Mouse (Mus musculus): ENCODE results near the gene Fgfr2. TPM values are rescaled to one million over a fixed set of nuclear protein-coding genes. Genes with fewer than 3 reads are reported as not detected.

Gene Fgfr2
- polyA plus RNA-seq, 1 experiment = 0.17 TPM

- Histone ChIP-seq H3K4me3 (no peak overlapping the region), H3K36me3 (ENCODE audit: control insufficient read depth, insufficient read depth) (no peaks in the 10 kb centered on the region), H3K79me2 (ENCODE audit: control insufficient read depth, insufficient read depth) (no peaks in the 10 kb centered on the region), H3K4me2 (ENCODE audit: low read depth) (peak overlapping the region; percentile 32), H3K27me3 (ENCODE audit: control insufficient read depth, insufficient read depth, insufficient read length) (no peaks in the 10 kb centered on the region), H3ac (ENCODE audit: control insufficient read depth, insufficient read length) (no peak overlapping the region)
- TF ChIP-seq MYOG (IDR thresholded peaks at IDR 0.05; ENCODE audit: control insufficient read depth in 1 of 3, insufficient read depth in 1 of 3, insufficient read length in 2 of 3, low read depth in 2 of 3) (peak; percentile 62 to 92 (median 75)), CEBPB (IDR thresholded peaks at IDR 0.05; ENCODE audit: insufficient read depth, poor library complexity, severe bottlenecking) (no peak), POLR2AphosphoS2 (IDR thresholded peaks at IDR 0.05; ENCODE audit: insufficient read length, low read depth) (no peak), MYOD1 (IDR thresholded peaks at IDR 0.05; ENCODE audit: control insufficient read depth in 1 of 3, insufficient read length in 2 of 3, low read depth in 2 of 3) (peak; percentile 10 to 91 (median 77)), TCF12 (IDR thresholded peaks at IDR 0.05; ENCODE audit: insufficient read depth, poor library complexity, severe bottlenecking) (peak; percentile 77), SRF (IDR thresholded peaks at IDR 0.05; ENCODE audit: control insufficient read depth, insufficient read length, low read depth) (no peak)
Measured at GRCm38 (mm10) chr7:130628601-130629000, 2494.5 kb downstream of the Fgfr2 start.

GRCm38 (mm10) chr7:130625361-130625760 is 2497.8 kb downstream of the Fgfr2 start:
- no peak overlapping the region for H3ac ChIP-seq (ENCODE audit: control insufficient read depth, insufficient read length)
- no peaks in the 10 kb centered on the region for H3K27me3 ChIP-seq (ENCODE audit: control insufficient read depth, insufficient read depth, insufficient read length)
- TF ChIP-seq CEBPB (IDR thresholded peaks at IDR 0.05; ENCODE audit: insufficient read depth, poor library complexity, severe bottlenecking) (peak; percentile 38; the same call in 1 of the 2 replicates), POLR2AphosphoS2 (IDR thresholded peaks at IDR 0.05; ENCODE audit: insufficient read length, low read depth) (no peak)
- H3K4me3 ChIP-seq = no peak overlapping the region
- no peaks in the 10 kb centered on the region for H3K36me3 ChIP-seq (ENCODE audit: control insufficient read depth, insufficient read depth)
- peak overlapping the region; percentile 38 for H3K4me2 ChIP-seq (ENCODE audit: low read depth)
- H3K79me2 ChIP-seq (ENCODE audit: control insufficient read depth, insufficient read depth) = no peaks in the 10 kb centered on the region

- Histone ChIP-seq H3K27me3 (ENCODE audit: control insufficient read depth, insufficient read depth, insufficient read length) (no peaks in the 10 kb centered on the region), H3K4me2 (ENCODE audit: low read depth) (peak overlapping the region; percentile 38), H3ac (ENCODE audit: control insufficient read depth, insufficient read length) (no peak overlapping the region), H3K36me3 (ENCODE audit: control insufficient read depth, insufficient read depth) (no peaks in the 10 kb centered on the region), H3K79me2 (ENCODE audit: control insufficient read depth, insufficient read depth) (no peaks in the 10 kb centered on the region), H3K4me3 (no peak overlapping the region)
- TF ChIP-seq MYOG (IDR thresholded peaks at IDR 0.05; ENCODE audit: control insufficient read depth in 1 of 3, insufficient read depth in 1 of 3, insufficient read length in 2 of 3, low read depth in 2 of 3) (no peak), POLR2A (IDR thresholded peaks at IDR 0.05; ENCODE audit: insufficient read length, low read depth) (no peak), MYOD1 (IDR thresholded peaks at IDR 0.05; ENCODE audit: control insufficient read depth in 1 of 3, insufficient read length in 2 of 3, low read depth in 2 of 3) (no peak)
Measured at GRCm38 (mm10) chr7:130624299-130624698, 2498.9 kb downstream of the Fgfr2 start.

GRCm38 (mm10) chr7:130622359-130622758 is 2500.8 kb downstream of the Fgfr2 start:
- TF ChIP-seq SRF (IDR thresholded peaks at IDR 0.05; ENCODE audit: control insufficient read depth, insufficient read length, low read depth) (no peak), MYOG (IDR thresholded peaks at IDR 0.05; ENCODE audit: control insufficient read depth in 1 of 3, insufficient read depth in 1 of 3, insufficient read length in 2 of 3, low read depth in 2 of 3) (no peak), E2F4 (IDR thresholded peaks at IDR 0.05; ENCODE audit: insufficient read depth) (no peak), CEBPB (IDR thresholded peaks at IDR 0.05; ENCODE audit: insufficient read depth, poor library complexity, severe bottlenecking) (no peak), TCF3 (IDR thresholded peaks at IDR 0.05; ENCODE audit: insufficient read length, low read depth) (no peak), USF1 (IDR thresholded peaks at IDR 0.05; ENCODE audit: low read depth) (no peak), REST (IDR thresholded peaks at IDR 0.05; ENCODE audit: insufficient read depth, insufficient read length) (no peak), MAX (IDR thresholded peaks at IDR 0.05; ENCODE audit: low read depth) (no peak), POLR2AphosphoS2 (IDR thresholded peaks at IDR 0.05; ENCODE audit: insufficient read length, low read depth) (no peak), POLR2A (IDR thresholded peaks at IDR 0.05; ENCODE audit: insufficient read length, low read depth) (no peak), MYOD1 (IDR thresholded peaks at IDR 0.05; ENCODE audit: control insufficient read depth in 1 of 3, insufficient read length in 2 of 3, low read depth in 2 of 3) (no peak), TCF12 (IDR thresholded peaks at IDR 0.05; ENCODE audit: insufficient read depth, poor library complexity, severe bottlenecking) (no peak)
- Histone ChIP-seq H3K4me2 (ENCODE audit: low read depth) (no peak overlapping the region), H3K27me3 (ENCODE audit: control insufficient read depth, insufficient read depth, insufficient read length) (no peaks in the 10 kb centered on the region), H3ac (ENCODE audit: control insufficient read depth, insufficient read length) (no peak overlapping the region), H3K36me3 (ENCODE audit: control insufficient read depth, insufficient read depth) (no peaks in the 10 kb centered on the region), H3K79me2 (ENCODE audit: control insufficient read depth, insufficient read depth) (no peaks in the 10 kb centered on the region), H3K4me3 (no peak overlapping the region)

GRCm38 (mm10) chr7:130621953-130622352 is 2501.2 kb downstream of the Fgfr2 start:
- Histone ChIP-seq H3K4me2 (ENCODE audit: low read depth) (no peak overlapping the region), H3K36me3 (ENCODE audit: control insufficient read depth, insufficient read depth) (no peaks in the 10 kb centered on the region), H3K79me2 (ENCODE audit: control insufficient read depth, insufficient read depth) (no peaks in the 10 kb centered on the region), H3K27me3 (ENCODE audit: control insufficient read depth, insufficient read depth, insufficient read length) (no peaks in the 10 kb centered on the region), H3ac (ENCODE audit: control insufficient read depth, insufficient read length) (no peak overlapping the region), H3K4me3 (no peak overlapping the region)
- TF ChIP-seq MYOG (IDR thresholded peaks at IDR 0.05; ENCODE audit: control insufficient read depth in 1 of 3, insufficient read depth in 1 of 3, insufficient read length in 2 of 3, low read depth in 2 of 3) = no peak
- no peak for TF ChIP-seq MYOD1 (IDR thresholded peaks at IDR 0.05; ENCODE audit: control insufficient read depth in 1 of 3, insufficient read length in 2 of 3, low read depth in 2 of 3)
- no peak for TF ChIP-seq TCF3 (IDR thresholded peaks at IDR 0.05; ENCODE audit: insufficient read length, low read depth)
- no peak for TF ChIP-seq MAX (IDR thresholded peaks at IDR 0.05; ENCODE audit: low read depth)
- no peak for TF ChIP-seq REST (IDR thresholded peaks at IDR 0.05; ENCODE audit: insufficient read depth, insufficient read length)
- TF ChIP-seq TCF12 (IDR thresholded peaks at IDR 0.05; ENCODE audit: insufficient read depth, poor library complexity, severe bottlenecking) = no peak
- TF ChIP-seq SRF (IDR thresholded peaks at IDR 0.05; ENCODE audit: control insufficient read depth, insufficient read length, low read depth) = no peak
- no peak for TF ChIP-seq POLR2A (IDR thresholded peaks at IDR 0.05; ENCODE audit: insufficient read length, low read depth)
- TF ChIP-seq E2F4 (IDR thresholded peaks at IDR 0.05; ENCODE audit: insufficient read depth) = no peak
- no peak for TF ChIP-seq CEBPB (IDR thresholded peaks at IDR 0.05; ENCODE audit: insufficient read depth, poor library complexity, severe bottlenecking)
- no peak for TF ChIP-seq USF1 (IDR thresholded peaks at IDR 0.05; ENCODE audit: low read depth)
- no peak for TF ChIP-seq POLR2AphosphoS2 (IDR thresholded peaks at IDR 0.05; ENCODE audit: insufficient read length, low read depth)
